Mouse (Mus musculus): ENCODE results near the gene Acsbg1. TPM values are rescaled to one million over a fixed set of nuclear protein-coding genes. Genes with fewer than 3 reads are reported as not detected.
"Not testable (repeated sequence)": the region's sequence is repeated elsewhere in the genome, so short reads cannot be mapped to it uniquely, and the experiment has no call there.

The Acsbg1 gene
- polyA plus RNA-seq, 1 experiment from 2014 or later = 14.7 TPM

DNA sequence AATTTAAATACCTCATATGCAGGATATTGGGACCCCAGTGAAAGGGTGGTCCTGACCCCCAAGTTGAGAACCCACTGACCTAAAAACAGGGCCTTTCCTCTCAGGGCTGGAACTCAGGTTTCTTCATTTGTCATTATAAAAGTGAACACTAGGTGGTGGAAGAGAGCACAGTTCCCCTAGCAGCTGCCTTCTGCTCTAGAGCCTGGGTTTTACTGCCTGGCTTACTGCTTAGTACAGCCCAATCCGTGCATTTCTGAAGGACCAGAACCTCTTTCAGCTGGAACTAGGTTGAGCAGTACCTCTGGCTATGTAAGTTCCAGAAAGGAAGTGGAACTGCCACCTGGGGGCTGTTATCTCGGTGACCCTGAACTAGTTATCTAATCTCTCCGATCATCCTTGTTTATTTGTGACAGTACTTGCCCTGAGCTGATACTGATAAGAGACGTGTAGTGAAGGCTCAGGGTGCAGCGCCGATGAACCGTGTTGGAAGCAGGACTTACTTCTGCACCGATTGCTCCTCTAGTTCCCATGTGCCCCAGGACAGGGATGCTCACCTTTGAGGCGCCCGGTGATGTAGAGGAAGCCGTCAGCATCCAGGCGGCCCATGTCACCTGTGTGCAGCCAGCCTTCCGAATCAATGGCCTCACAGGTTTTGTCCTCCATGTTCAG is 47.4 kb downstream of the Acsbg1 start:
- H3K27ac ChIP-seq (replicated peaks; ENCODE audit: low read depth, low read length) = no peak overlapping the region
- H3K4me1 ChIP-seq (ENCODE audit: control insufficient read depth, insufficient read depth, low read length) = no peaks in the 10 kb centered on the region
- 78% methylated on average over 13 of the region's 13 CpGs for WGBS
- no peak overlapping the region for H3K4me3 ChIP-seq (replicated peaks; ENCODE audit: low read depth, low read length)
- no peaks in the 10 kb centered on the region for H3K27me3 ChIP-seq (ENCODE audit: control insufficient read depth, insufficient read depth, low read length)
- ATAC-seq (ENCODE audit: low FRiP score, low TSS enrichment) (no peak; the same call in 1 of the 2 replicates), DNase-seq (peak; percentile 85)
- H3K9me3 ChIP-seq (ENCODE audit: control insufficient read depth, low read length) = no peaks in the 10 kb centered on the region
- no peak overlapping the region for H3K9ac ChIP-seq (replicated peaks; ENCODE audit: low read length)
- no peaks in the 10 kb centered on the region for H3K36me3 ChIP-seq (ENCODE audit: control insufficient read depth, insufficient read depth, low read length)
- H3K4me2 ChIP-seq (ENCODE audit: low read length) = no peak overlapping the region

DNA sequence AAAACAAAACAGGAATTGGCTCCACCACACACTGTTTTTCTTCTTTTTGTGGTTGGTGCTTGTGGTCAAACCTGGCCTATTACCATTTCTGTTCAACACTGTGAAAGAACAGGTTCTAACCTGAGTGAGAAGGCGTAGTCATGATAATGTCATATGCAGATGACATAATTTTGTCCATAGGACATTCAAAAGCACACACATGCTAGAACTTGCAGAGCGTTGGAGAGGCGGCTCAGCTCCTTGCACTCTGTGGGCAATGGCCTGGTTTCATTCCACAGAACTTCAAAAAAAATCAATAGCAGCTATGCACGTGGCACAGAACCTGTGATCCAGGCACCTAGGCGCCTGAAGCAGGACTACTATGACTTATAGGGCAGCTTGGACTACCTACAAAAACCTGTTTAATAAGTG is 48.9 kb downstream of the Acsbg1 start:
- Histone ChIP-seq H3K27me3 (ENCODE audit: control insufficient read depth, insufficient read depth, low read length) (no peaks in the 10 kb centered on the region), H3K9me3 (ENCODE audit: control insufficient read depth, low read length) (no peaks in the 10 kb centered on the region), H3K4me1 (ENCODE audit: control insufficient read depth, insufficient read depth, low read length) (no peaks in the 10 kb centered on the region), H3K4me2 (ENCODE audit: low read length) (no peak overlapping the region), H3K9ac (replicated peaks; ENCODE audit: low read length) (no peak overlapping the region), H3K36me3 (ENCODE audit: control insufficient read depth, insufficient read depth, low read length) (no peaks in the 10 kb centered on the region), H3K27ac (replicated peaks; ENCODE audit: low read depth, low read length) (no peak overlapping the region), H3K4me3 (replicated peaks; ENCODE audit: low read depth, low read length) (no peak overlapping the region)
- ATAC-seq (ENCODE audit: low FRiP score, low TSS enrichment) = no peak
- DNase-seq = no peak
- WGBS = 91% methylated on average over 5 of the region's 5 CpGs

DNA sequence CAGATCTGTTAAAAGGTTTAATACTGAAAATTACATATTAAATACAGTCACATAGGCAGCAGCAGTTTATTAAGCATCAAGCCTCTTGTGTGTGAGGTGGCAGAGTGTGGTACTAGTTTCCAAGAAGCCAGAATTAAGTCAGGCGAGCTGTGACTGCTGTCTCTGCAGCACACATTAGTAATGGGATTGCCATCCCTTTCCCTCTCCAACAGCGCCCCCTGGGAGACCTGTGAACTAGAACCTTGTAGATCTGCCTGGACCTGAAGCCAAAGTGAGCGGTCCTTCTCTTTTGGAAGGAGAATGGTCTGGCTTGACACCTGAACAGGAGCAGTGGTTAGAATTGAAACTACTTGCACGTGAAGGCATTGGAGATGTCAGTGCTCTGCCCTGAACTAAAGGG is 56.8 kb downstream of the Acsbg1 start:
- peaks cover 48% of the 10 kb centered on the region for H3K36me3 ChIP-seq (ENCODE audit: control insufficient read depth, insufficient read depth, low read length)
- no peaks in the 10 kb centered on the region for H3K9me3 ChIP-seq (ENCODE audit: control insufficient read depth, low read length)
- H3K4me3 ChIP-seq (replicated peaks; ENCODE audit: low read depth, low read length) = no peak overlapping the region
- DNase-seq = peak; percentile 64
- no peak overlapping the region for H3K27ac ChIP-seq (replicated peaks; ENCODE audit: low read depth, low read length)
- no peak overlapping the region for H3K4me2 ChIP-seq (ENCODE audit: low read length)
- H3K27me3 ChIP-seq (ENCODE audit: control insufficient read depth, insufficient read depth, low read length) = no peaks in the 10 kb centered on the region
- no peaks in the 10 kb centered on the region for H3K4me1 ChIP-seq (ENCODE audit: control insufficient read depth, insufficient read depth, low read length)
- H3K9ac ChIP-seq (replicated peaks; ENCODE audit: low read length) = no peak overlapping the region
- no peak for ATAC-seq (ENCODE audit: low FRiP score, low TSS enrichment)
- WGBS = 52% methylated on average over 4 of the region's 4 CpGs

DNA sequence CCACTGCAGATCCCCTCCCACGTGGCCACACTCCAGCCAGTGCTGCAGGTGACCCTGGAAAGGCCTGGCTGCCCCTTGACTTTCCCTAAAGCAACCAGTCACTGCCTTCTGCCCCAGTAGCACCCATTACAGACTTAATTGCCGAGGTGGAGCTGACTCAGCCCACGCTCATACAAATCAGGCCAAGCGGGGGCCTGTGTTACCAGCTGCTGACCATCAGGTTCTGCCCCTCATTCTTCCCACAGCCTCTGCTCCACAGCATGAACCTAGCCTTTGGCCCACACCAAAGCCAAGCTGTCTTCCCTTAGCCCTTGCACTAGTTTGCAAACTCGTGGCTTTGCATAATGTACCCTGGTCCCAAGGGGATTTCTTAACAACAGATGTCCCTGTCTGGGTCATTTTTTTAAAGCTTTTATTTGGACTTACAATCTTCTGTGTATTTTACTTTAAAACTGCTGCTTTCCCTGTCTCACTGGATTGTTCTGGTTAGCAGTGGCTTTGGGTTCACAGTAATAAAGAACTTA is 57.5 kb downstream of the Acsbg1 start:
- WGBS = 60% methylated on average over 5 of the region's 5 CpGs
- H3K9ac ChIP-seq (replicated peaks; ENCODE audit: low read length) = no peak overlapping the region
- DNase-seq (no peak), ATAC-seq (ENCODE audit: low FRiP score, low TSS enrichment) (no peak)
- no peak overlapping the region for H3K4me3 ChIP-seq (replicated peaks; ENCODE audit: low read depth, low read length)
- no peaks in the 10 kb centered on the region for H3K27me3 ChIP-seq (ENCODE audit: control insufficient read depth, insufficient read depth, low read length)
- no peaks in the 10 kb centered on the region for H3K4me1 ChIP-seq (ENCODE audit: control insufficient read depth, insufficient read depth, low read length)
- no peak overlapping the region for H3K4me2 ChIP-seq (ENCODE audit: low read length)
- H3K36me3 ChIP-seq (ENCODE audit: control insufficient read depth, insufficient read depth, low read length) = peaks cover 55% of the 10 kb centered on the region
- H3K9me3 ChIP-seq (ENCODE audit: control insufficient read depth, low read length) = no peaks in the 10 kb centered on the region
- no peak overlapping the region for H3K27ac ChIP-seq (replicated peaks; ENCODE audit: low read depth, low read length)

DNA sequence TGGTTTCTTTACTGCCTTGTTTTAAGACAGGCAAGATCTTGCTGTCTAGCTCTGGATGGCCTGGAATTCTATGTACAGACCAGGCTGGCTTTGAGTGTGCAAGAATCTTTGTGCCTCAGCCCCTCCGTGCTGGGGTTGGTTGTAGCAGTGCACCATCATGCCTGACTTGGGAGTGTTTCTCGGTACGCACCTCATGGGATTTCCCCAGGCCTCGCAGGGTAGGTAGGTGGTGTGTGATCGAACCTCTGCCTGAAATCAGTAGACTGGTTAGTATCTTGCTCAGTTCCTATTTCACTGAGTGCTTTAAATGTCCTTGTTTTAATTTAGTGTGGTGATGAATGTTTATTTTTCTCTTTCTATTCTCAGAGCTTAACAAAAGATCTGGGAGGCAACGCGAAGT is 58.8 kb downstream of the Acsbg1 start:
- DNase-seq = no peak
- WGBS = 52% methylated on average over 7 of the region's 7 CpGs
- peaks cover 68% of the 10 kb centered on the region for H3K36me3 ChIP-seq (ENCODE audit: control insufficient read depth, insufficient read depth, low read length)
- no peak for ATAC-seq (ENCODE audit: low FRiP score, low TSS enrichment)
- no peak overlapping the region for H3K9ac ChIP-seq (replicated peaks; ENCODE audit: low read length)
- no peak overlapping the region for H3K27ac ChIP-seq (replicated peaks; ENCODE audit: low read depth, low read length)
- H3K4me2 ChIP-seq (ENCODE audit: low read length) = no peak overlapping the region
- no peaks in the 10 kb centered on the region for H3K9me3 ChIP-seq (ENCODE audit: control insufficient read depth, low read length)
- H3K4me1 ChIP-seq (ENCODE audit: control insufficient read depth, insufficient read depth, low read length) = no peaks in the 10 kb centered on the region
- no peaks in the 10 kb centered on the region for H3K27me3 ChIP-seq (ENCODE audit: control insufficient read depth, insufficient read depth, low read length)
- no peak overlapping the region for H3K4me3 ChIP-seq (replicated peaks; ENCODE audit: low read depth, low read length)

DNA sequence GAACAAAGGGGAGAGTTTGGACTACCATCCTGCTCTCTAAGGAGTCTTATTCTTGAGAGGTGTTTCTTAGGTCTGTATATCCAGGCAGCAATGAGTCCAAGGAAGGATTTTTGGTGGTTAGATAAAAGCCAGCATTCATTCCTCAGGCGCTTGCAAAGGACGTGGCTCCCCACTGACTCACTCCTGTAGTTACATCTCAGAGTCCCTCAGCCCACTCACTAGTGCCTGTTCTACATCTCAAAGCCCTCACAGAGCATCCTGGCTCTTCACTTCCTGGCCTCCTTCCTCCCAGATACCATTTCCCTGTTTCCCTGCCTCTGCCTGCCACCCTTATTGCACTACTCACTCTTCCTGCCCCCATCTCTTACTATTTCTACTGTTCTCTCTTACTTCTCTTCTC is 59.3 kb downstream of the Acsbg1 start:
- no peaks in the 10 kb centered on the region for H3K9me3 ChIP-seq (ENCODE audit: control insufficient read depth, low read length)
- H3K4me2 ChIP-seq (ENCODE audit: low read length) = no peak overlapping the region
- no peak overlapping the region for H3K4me3 ChIP-seq (replicated peaks; ENCODE audit: low read depth, low read length)
- no peaks in the 10 kb centered on the region for H3K27me3 ChIP-seq (ENCODE audit: control insufficient read depth, insufficient read depth, low read length)
- no peak for DNase-seq
- 57% methylated on average over 2 of the region's 2 CpGs for WGBS
- peaks cover 73% of the 10 kb centered on the region for H3K36me3 ChIP-seq (ENCODE audit: control insufficient read depth, insufficient read depth, low read length)
- H3K27ac ChIP-seq (replicated peaks; ENCODE audit: low read depth, low read length) = no peak overlapping the region
- H3K4me1 ChIP-seq (ENCODE audit: control insufficient read depth, insufficient read depth, low read length) = no peaks in the 10 kb centered on the region
- H3K9ac ChIP-seq (replicated peaks; ENCODE audit: low read length) = no peak overlapping the region
- no peak for ATAC-seq (ENCODE audit: low FRiP score, low TSS enrichment)

DNA sequence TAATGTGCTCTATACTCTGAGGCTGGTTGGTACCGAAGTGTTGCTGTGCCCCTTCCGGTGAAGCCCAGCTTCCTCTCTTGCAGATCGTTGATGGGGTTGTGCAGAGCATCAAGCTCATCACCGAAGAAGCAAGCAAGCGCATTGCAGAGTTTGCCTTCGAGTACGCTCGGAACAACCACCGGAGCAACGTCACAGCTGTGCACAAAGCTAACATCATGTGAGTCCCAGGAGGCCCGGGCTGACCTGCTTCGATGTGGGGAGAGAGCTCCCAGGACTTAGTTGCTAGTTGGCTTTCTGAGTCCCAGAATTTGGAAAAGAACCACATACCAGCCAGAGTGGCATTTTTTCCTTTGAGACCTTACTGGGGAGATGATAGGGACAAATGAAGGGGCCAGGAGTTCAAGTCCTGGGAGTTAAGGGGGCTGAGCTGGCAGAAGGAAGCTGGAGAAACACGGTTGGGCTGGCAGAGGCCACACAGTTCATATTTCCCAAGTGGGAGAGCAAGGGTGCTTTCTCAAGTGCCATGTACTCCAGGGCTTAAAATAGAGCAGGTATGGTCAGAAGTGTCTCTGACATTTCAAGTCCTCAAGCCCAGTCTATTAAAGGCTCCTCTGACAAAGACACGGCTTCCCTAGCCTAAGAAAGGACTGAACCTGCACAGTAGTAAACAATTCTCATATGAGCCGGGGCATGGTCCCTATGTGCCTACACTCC is 64.8 kb downstream of the Acsbg1 start:
- 94% methylated on average over 15 of the region's 15 CpGs for WGBS
- Histone ChIP-seq H3K4me3 (replicated peaks; ENCODE audit: low read depth, low read length) (no peak overlapping the region), H3K4me2 (ENCODE audit: low read length) (no peak overlapping the region), H3K9me3 (ENCODE audit: control insufficient read depth, low read length) (no peaks in the 10 kb centered on the region), H3K27ac (replicated peaks; ENCODE audit: low read depth, low read length) (no peak overlapping the region), H3K27me3 (ENCODE audit: control insufficient read depth, insufficient read depth, low read length) (no peaks in the 10 kb centered on the region), H3K36me3 (ENCODE audit: control insufficient read depth, insufficient read depth, low read length) (peaks cover 94% of the 10 kb centered on the region), H3K4me1 (ENCODE audit: control insufficient read depth, insufficient read depth, low read length) (no peaks in the 10 kb centered on the region), H3K9ac (replicated peaks; ENCODE audit: low read length) (no peak overlapping the region)
- ATAC-seq (ENCODE audit: low FRiP score, low TSS enrichment) (no peak), DNase-seq (no peak)

DNA sequence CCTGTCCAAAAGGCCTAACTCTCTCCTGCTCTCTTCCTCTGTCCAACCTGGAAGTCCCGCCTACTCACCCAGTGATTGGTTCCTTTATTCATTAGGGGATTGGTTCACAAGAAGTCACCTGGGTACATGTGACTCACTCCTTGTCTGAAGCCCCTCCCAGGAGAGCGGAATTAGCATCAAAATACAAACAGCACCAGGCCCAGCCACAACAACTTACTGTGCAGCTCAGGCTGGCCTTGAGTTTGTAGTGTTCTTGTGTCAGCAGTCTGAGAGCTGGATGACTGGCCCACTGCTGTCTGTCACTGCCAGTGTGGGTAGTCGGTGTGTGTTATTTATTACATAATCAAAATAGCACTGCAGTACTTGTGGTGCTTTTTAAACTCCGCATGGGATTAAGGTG is 68.0 kb downstream of the Acsbg1 start:
- not testable (repeated sequence) for H3K27me3 ChIP-seq (ENCODE audit: control insufficient read depth, insufficient read depth, low read length); H3K27ac ChIP-seq (replicated peaks; ENCODE audit: low read depth, low read length); H3K9me3 ChIP-seq (ENCODE audit: control insufficient read depth, low read length); H3K4me3 ChIP-seq (replicated peaks; ENCODE audit: low read depth, low read length); ATAC-seq (ENCODE audit: low FRiP score, low TSS enrichment); H3K4me2 ChIP-seq (ENCODE audit: low read length); H3K4me1 ChIP-seq (ENCODE audit: control insufficient read depth, insufficient read depth, low read length); H3K9ac ChIP-seq (replicated peaks; ENCODE audit: low read length); DNase-seq
- WGBS = 85% methylated on average over 4 of the region's 4 CpGs
- H3K36me3 ChIP-seq (ENCODE audit: control insufficient read depth, insufficient read depth, low read length) = peaks cover 82% of the 10 kb centered on the region

DNA sequence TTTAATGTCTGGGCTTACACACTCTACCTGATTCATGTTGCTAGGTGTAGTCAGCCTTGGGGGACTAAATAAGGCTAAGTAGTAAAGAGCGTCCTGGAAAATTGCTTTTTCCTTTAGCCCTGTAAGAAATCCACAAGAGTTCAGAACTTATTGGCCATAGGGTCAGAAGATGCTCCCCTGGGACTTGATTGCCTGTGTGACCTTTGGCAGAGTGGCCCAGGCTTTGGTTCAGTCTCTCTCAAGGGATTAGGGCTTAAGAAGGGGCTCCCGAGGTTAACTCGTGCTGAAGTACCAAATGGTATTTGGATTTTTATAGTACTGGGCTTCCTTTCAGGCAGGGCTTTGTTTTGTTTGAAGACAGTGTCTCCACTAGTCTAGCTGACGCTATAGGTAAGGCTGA is 73.8 kb downstream of the Acsbg1 start:
- Histone ChIP-seq H3K36me3 (ENCODE audit: control insufficient read depth, insufficient read depth, low read length) (peaks cover 29% of the 10 kb centered on the region), H3K27ac (replicated peaks; ENCODE audit: low read depth, low read length) (no peak overlapping the region), H3K9ac (replicated peaks; ENCODE audit: low read length) (no peak overlapping the region), H3K4me2 (ENCODE audit: low read length) (peak overlapping the region; percentile 85; the same call in 1 of the 2 replicates), H3K9me3 (ENCODE audit: control insufficient read depth, low read length) (no peaks in the 10 kb centered on the region), H3K4me3 (replicated peaks; ENCODE audit: low read depth, low read length) (peak overlapping the region; percentile 86; the same call in 1 of the 2 replicates), H3K4me1 (ENCODE audit: control insufficient read depth, insufficient read depth, low read length) (peaks cover 14% of the 10 kb centered on the region), H3K27me3 (ENCODE audit: control insufficient read depth, insufficient read depth, low read length) (no peaks in the 10 kb centered on the region)
- DNase-seq = no peak
- 45% methylated on average over 4 of the region's 4 CpGs for WGBS
- ATAC-seq (ENCODE audit: low FRiP score, low TSS enrichment) = no peak
